Mouse (Mus musculus): ENCODE measurements around the gene Wnt6. TPM values are rescaled to one million over a fixed set of nuclear protein-coding genes. Genes with fewer than 3 reads are reported as not detected.

The Wnt6 gene
- 0.36 TPM in 1 of 2 replicates, not detected in the other for polyA plus RNA-seq (2014; fragmentation: Nextera tagmentation; extraction: Ambion mirVana)

GRCm38 (mm10) chr1:74771845-74771930, at the start of gene Wnt6:
TSS of gene Wnt6 (plus strand) at chr1:74771892.
- Histone ChIP-seq H3K4me3 (ENCODE audit: control insufficient read depth in 1 of 2, insufficient read depth in 1 of 2, low read depth in 1 of 2, low read length in 2 of 2) (peak within 1 kb of the TSS; percentile 38 to 48), H3K36me3 (ENCODE audit: control insufficient read depth, insufficient read depth, low read length) (no peaks in the 10 kb centered on the region), H3K27me3 (ENCODE audit: control insufficient read depth, insufficient read depth, low read length) (peaks cover 80% of the 10 kb centered on the region), H3K27ac (replicated peaks in 1 of 2; ENCODE audit: control insufficient read depth in 1 of 2, insufficient read depth in 1 of 2, low read depth in 2 of 2, low read length in 2 of 2) (no peak within 1 kb of the TSS), H3K9me3 (ENCODE audit: control insufficient read depth, low read length) (no peaks in the 10 kb centered on the region), H3K4me2 (ENCODE audit: low read length) (peak within 1 kb of the TSS; percentile 86), H3K9ac (ENCODE audit: low read length) (peak within 1 kb of the TSS; percentile 22; the same call in 1 of the 2 replicates), H3K4me1 (ENCODE audit: control insufficient read depth in 2 of 2, insufficient read depth in 2 of 2, low read length in 2 of 2) (peaks cover 12 to 19% of the 10 kb centered on the region in 2 experiments; a peak in 3 of 4 replicates)
- ATAC-seq (ENCODE audit: insufficient number of reproducible peaks, insufficient read depth, low FRiP score, low read depth): no peak
- 0% methylated on average over 2 of the region's 8 CpGs for WGBS

GRCm38 (mm10) chr1:74723748-74724147, 47.9 kb upstream of the Wnt6 start:
- Histone ChIP-seq H3K27me3 (ENCODE audit: control insufficient read depth, insufficient read depth, low read length) (no peaks in the 10 kb centered on the region), H3K4me1 (ENCODE audit: control insufficient read depth in 2 of 2, insufficient read depth in 2 of 2, low read length in 2 of 2) (0 out of 4 replicates have a peak, but pooled peaks cover 0 to 2% of the 10 kb centered on the region in 2 experiments), H3K4me2 (ENCODE audit: low read length) (no peak overlapping the region), H3K9ac (ENCODE audit: low read length) (no peak overlapping the region), H3K4me3 (ENCODE audit: control insufficient read depth in 1 of 2, insufficient read depth in 1 of 2, low read depth in 1 of 2, low read length in 2 of 2) (no peak overlapping the region), H3K9me3 (ENCODE audit: control insufficient read depth, low read length) (no peaks in the 10 kb centered on the region), H3K27ac (replicated peaks in 1 of 2; ENCODE audit: control insufficient read depth in 1 of 2, insufficient read depth in 1 of 2, low read depth in 2 of 2, low read length in 2 of 2) (no peak overlapping the region), H3K36me3 (ENCODE audit: control insufficient read depth, insufficient read depth, low read length) (no peaks in the 10 kb centered on the region)
- WGBS: 78% methylated on average over 2 of the region's 2 CpGs
- ATAC-seq (ENCODE audit: insufficient number of reproducible peaks, insufficient read depth, low FRiP score, low read depth): no peak

DNA sequence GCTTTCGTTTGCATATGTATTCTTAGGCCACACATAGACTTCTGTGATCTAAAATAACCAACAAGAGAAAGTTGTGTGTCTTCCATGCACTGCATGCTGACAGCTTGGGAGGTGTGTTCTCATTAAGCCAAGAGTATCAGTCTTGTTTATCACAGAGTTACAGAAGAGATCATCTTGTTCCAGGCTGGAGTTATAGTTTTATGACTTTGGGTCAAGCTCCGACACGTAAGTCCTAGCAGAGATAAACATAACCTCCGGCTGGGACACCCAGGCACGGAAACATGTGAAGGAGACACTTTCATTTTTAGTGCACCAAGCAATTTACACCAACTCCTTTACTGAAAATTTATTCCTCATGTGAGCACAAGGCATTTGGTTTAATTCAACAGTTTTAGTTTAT, 45.6 kb upstream of the Wnt6 start:
- Histone ChIP-seq H3K27me3 (ENCODE audit: control insufficient read depth, insufficient read depth, low read length) (no peaks in the 10 kb centered on the region), H3K27ac (replicated peaks in 1 of 2; ENCODE audit: control insufficient read depth in 1 of 2, insufficient read depth in 1 of 2, low read depth in 2 of 2, low read length in 2 of 2) (no peak overlapping the region), H3K4me3 (ENCODE audit: control insufficient read depth in 1 of 2, insufficient read depth in 1 of 2, low read depth in 1 of 2, low read length in 2 of 2) (no peak overlapping the region)

DNA sequence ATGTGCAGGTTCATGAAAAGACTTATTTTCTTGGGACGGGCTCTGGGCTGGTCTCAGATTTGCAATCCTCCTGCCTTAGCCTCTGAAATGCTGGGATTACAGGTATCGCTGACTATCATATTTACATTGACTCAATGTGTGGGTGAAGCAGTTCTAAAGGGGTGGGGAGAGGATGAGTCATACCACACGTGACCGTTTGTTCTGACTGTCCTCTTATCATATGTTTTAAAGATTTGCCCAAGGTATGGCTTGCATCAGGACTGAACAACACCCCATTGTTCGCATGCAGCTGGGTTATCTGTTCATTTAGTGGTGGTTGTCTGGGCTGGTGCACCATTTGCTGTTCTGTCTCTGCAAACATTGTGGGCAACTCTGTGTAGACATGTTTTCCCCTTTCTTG, 45.0 kb upstream of the Wnt6 start:
- Histone ChIP-seq H3K27me3 (ENCODE audit: control insufficient read depth, insufficient read depth, low read length) (no peaks in the 10 kb centered on the region), H3K9ac (ENCODE audit: low read length) (no peak overlapping the region), H3K27ac (replicated peaks in 1 of 2; ENCODE audit: control insufficient read depth in 1 of 2, insufficient read depth in 1 of 2, low read depth in 2 of 2, low read length in 2 of 2) (no peak overlapping the region), H3K4me1 (ENCODE audit: control insufficient read depth in 2 of 2, insufficient read depth in 2 of 2, low read length in 2 of 2) (0 out of 4 replicates have a peak, but pooled peaks cover 0 to 2% of the 10 kb centered on the region in 2 experiments), H3K36me3 (ENCODE audit: control insufficient read depth, insufficient read depth, low read length) (no peaks in the 10 kb centered on the region), H3K4me3 (ENCODE audit: control insufficient read depth in 1 of 2, insufficient read depth in 1 of 2, low read depth in 1 of 2, low read length in 2 of 2) (no peak overlapping the region), H3K9me3 (ENCODE audit: control insufficient read depth, low read length) (no peaks in the 10 kb centered on the region), H3K4me2 (ENCODE audit: low read length) (no peak overlapping the region)
- 52% methylated on average over 5 of the region's 5 CpGs for WGBS
- ATAC-seq (ENCODE audit: insufficient number of reproducible peaks, insufficient read depth, low FRiP score, low read depth): no peak

More for the DNA sequence above, 45.6 kb upstream of the Wnt6 start:
- no peak overlapping the region for H3K4me2 ChIP-seq (ENCODE audit: low read length)
- H3K4me1 ChIP-seq (ENCODE audit: control insufficient read depth in 2 of 2, insufficient read depth in 2 of 2, low read length in 2 of 2): 0 out of 4 replicates have a peak, but pooled peaks cover 0 to 2% of the 10 kb centered on the region in 2 experiments
- no peak overlapping the region for H3K9ac ChIP-seq (ENCODE audit: low read length)
- no peak for ATAC-seq (ENCODE audit: insufficient number of reproducible peaks, insufficient read depth, low FRiP score, low read depth)
- 67% methylated on average over 5 of the region's 5 CpGs for WGBS
- no peaks in the 10 kb centered on the region for H3K9me3 ChIP-seq (ENCODE audit: control insufficient read depth, low read length)
- no peaks in the 10 kb centered on the region for H3K36me3 ChIP-seq (ENCODE audit: control insufficient read depth, insufficient read depth, low read length)

- Histone ChIP-seq H3K36me3 (ENCODE audit: control insufficient read depth, insufficient read depth, low read length) (no peaks in the 10 kb centered on the region), H3K27me3 (ENCODE audit: control insufficient read depth, insufficient read depth, low read length) (no peaks in the 10 kb centered on the region), H3K4me2 (ENCODE audit: low read length) (no peak overlapping the region), H3K9ac (ENCODE audit: low read length) (no peak overlapping the region), H3K9me3 (ENCODE audit: control insufficient read depth, low read length) (no peaks in the 10 kb centered on the region), H3K4me3 (ENCODE audit: control insufficient read depth in 1 of 2, insufficient read depth in 1 of 2, low read depth in 1 of 2, low read length in 2 of 2) (no peak overlapping the region), H3K27ac (replicated peaks in 1 of 2; ENCODE audit: control insufficient read depth in 1 of 2, insufficient read depth in 1 of 2, low read depth in 2 of 2, low read length in 2 of 2) (no peak overlapping the region), H3K4me1 (ENCODE audit: control insufficient read depth in 2 of 2, insufficient read depth in 2 of 2, low read length in 2 of 2) (0 out of 4 replicates have a peak, but pooled peaks cover 0 to 2% of the 10 kb centered on the region in 2 experiments)
- no peak for ATAC-seq (ENCODE audit: insufficient number of reproducible peaks, insufficient read depth, low FRiP score, low read depth)
- WGBS: 64% methylated on average over 8 of the region's 8 CpGs
Observed at GRCm38 (mm10) chr1:74728446-74728845, 43.2 kb upstream of the Wnt6 start.

- H3K27ac ChIP-seq (replicated peaks in 1 of 2; ENCODE audit: control insufficient read depth in 1 of 2, insufficient read depth in 1 of 2, low read depth in 2 of 2, low read length in 2 of 2): no peak overlapping the region
- 87% methylated on average over 12 of the region's 12 CpGs for WGBS
- no peak overlapping the region for H3K9ac ChIP-seq (ENCODE audit: low read length)
- peaks cover 9% of the 10 kb centered on the region for H3K36me3 ChIP-seq (ENCODE audit: control insufficient read depth, insufficient read depth, low read length)
- H3K9me3 ChIP-seq (ENCODE audit: control insufficient read depth, low read length): no peaks in the 10 kb centered on the region
- no peaks in the 10 kb centered on the region for H3K27me3 ChIP-seq (ENCODE audit: control insufficient read depth, insufficient read depth, low read length)
- H3K4me2 ChIP-seq (ENCODE audit: low read length): no peak overlapping the region
- no peaks in the 10 kb centered on the region for H3K4me1 ChIP-seq (ENCODE audit: control insufficient read depth in 2 of 2, insufficient read depth in 2 of 2, low read length in 2 of 2)
- ATAC-seq (ENCODE audit: insufficient number of reproducible peaks, insufficient read depth, low FRiP score, low read depth): no peak
- H3K4me3 ChIP-seq (ENCODE audit: control insufficient read depth in 1 of 2, insufficient read depth in 1 of 2, low read depth in 1 of 2, low read length in 2 of 2): no peak overlapping the region
Observed at GRCm38 (mm10) chr1:74736977-74737376, 34.7 kb upstream of the Wnt6 start.

GRCm38 (mm10) chr1:74737500-74737899, 34.2 kb upstream of the Wnt6 start:
- 85% methylated on average over 7 of the region's 7 CpGs for WGBS
- H3K4me2 ChIP-seq (ENCODE audit: low read length): no peak overlapping the region

GRCm38 (mm10) chr1:74740846-74741245, 30.8 kb upstream of the Wnt6 start:
- H3K4me2 ChIP-seq (ENCODE audit: low read length): no peak overlapping the region
- H3K9me3 ChIP-seq (ENCODE audit: control insufficient read depth, low read length): no peaks in the 10 kb centered on the region
- H3K9ac ChIP-seq (ENCODE audit: low read length): no peak overlapping the region
- no peak for ATAC-seq (ENCODE audit: insufficient number of reproducible peaks, insufficient read depth, low FRiP score, low read depth)
- H3K27me3 ChIP-seq (ENCODE audit: control insufficient read depth, insufficient read depth, low read length): no peaks in the 10 kb centered on the region
- WGBS: 75% methylated on average over 7 of the region's 7 CpGs
- no peaks in the 10 kb centered on the region for H3K4me1 ChIP-seq (ENCODE audit: control insufficient read depth in 2 of 2, insufficient read depth in 2 of 2, low read length in 2 of 2)
- H3K27ac ChIP-seq (replicated peaks in 1 of 2; ENCODE audit: control insufficient read depth in 1 of 2, insufficient read depth in 1 of 2, low read depth in 2 of 2, low read length in 2 of 2): no peak overlapping the region
- peaks cover 17% of the 10 kb centered on the region for H3K36me3 ChIP-seq (ENCODE audit: control insufficient read depth, insufficient read depth, low read length)
- H3K4me3 ChIP-seq (ENCODE audit: control insufficient read depth in 1 of 2, insufficient read depth in 1 of 2, low read depth in 1 of 2, low read length in 2 of 2): no peak overlapping the region

More at GRCm38 (mm10) chr1:74737500-74737899, 34.2 kb upstream of the Wnt6 start:
- Histone ChIP-seq H3K27me3 (ENCODE audit: control insufficient read depth, insufficient read depth, low read length) (no peaks in the 10 kb centered on the region), H3K36me3 (ENCODE audit: control insufficient read depth, insufficient read depth, low read length) (peaks cover 9% of the 10 kb centered on the region), H3K9ac (ENCODE audit: low read length) (no peak overlapping the region), H3K27ac (replicated peaks in 1 of 2; ENCODE audit: control insufficient read depth in 1 of 2, insufficient read depth in 1 of 2, low read depth in 2 of 2, low read length in 2 of 2) (no peak overlapping the region), H3K4me3 (ENCODE audit: control insufficient read depth in 1 of 2, insufficient read depth in 1 of 2, low read depth in 1 of 2, low read length in 2 of 2) (no peak overlapping the region), H3K9me3 (ENCODE audit: control insufficient read depth, low read length) (no peaks in the 10 kb centered on the region), H3K4me1 (ENCODE audit: control insufficient read depth in 2 of 2, insufficient read depth in 2 of 2, low read length in 2 of 2) (no peaks in the 10 kb centered on the region)
- ATAC-seq (ENCODE audit: insufficient number of reproducible peaks, insufficient read depth, low FRiP score, low read depth): no peak
